Mouse (Mus musculus): ENCODE results near the gene Olfr159. TPM values are rescaled to one million over a fixed set of nuclear protein-coding genes. Genes with fewer than 3 reads are reported as not detected.

The Olfr159 gene
- polyA plus RNA-seq, 1 experiment: not detected

DNA sequence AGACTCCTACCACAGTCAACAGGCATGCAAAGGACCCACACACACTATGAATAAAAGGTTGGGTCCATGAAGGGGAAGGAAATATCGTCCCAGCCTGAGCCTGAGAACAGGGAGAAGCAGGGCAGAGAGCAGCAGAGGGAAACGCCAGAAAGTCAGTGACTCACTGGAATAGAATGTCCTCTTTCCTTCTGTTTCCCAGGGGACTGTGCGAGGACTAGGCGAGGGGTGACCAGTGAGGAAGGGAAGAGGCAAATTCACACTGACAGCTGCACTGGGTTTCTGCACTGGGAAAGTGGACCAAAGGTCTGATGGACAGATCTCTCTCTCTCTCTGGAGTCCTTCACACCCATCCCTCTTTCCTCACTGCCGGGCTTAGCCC, 42.2 kb downstream of the Olfr159 start:
- H3K79me3 ChIP-seq (ENCODE audit: low read depth): no peaks in the 10 kb centered on the region
- peak overlapping the region; percentile 55 for H3ac ChIP-seq (ENCODE audit: control insufficient read depth, insufficient read length, low read depth)
- TF ChIP-seq FOSL1 (IDR thresholded peaks at IDR 0.05; ENCODE audit: insufficient read depth, low read length, poor library complexity, severe bottlenecking) (peak; percentile 50), CEBPB (IDR thresholded peaks at IDR 0.05; ENCODE audit: low read depth) (no peak), USF1 (IDR thresholded peaks at IDR 0.05; ENCODE audit: low read depth) (no peak), MYOG (IDR thresholded peaks at IDR 0.05; ENCODE audit: control insufficient read depth, extremely low read depth, insufficient read length) (no peak), MAX (IDR thresholded peaks at IDR 0.05) (no peak), CTCF (IDR thresholded peaks at IDR 0.05; ENCODE audit: control insufficient read depth, insufficient read depth, insufficient read length) (no peak), MYOD1 (IDR thresholded peaks at IDR 0.05; ENCODE audit: control insufficient read depth, insufficient read length, low read depth) (peak; percentile 90)
- no peak overlapping the region for H3K4me3 ChIP-seq (ENCODE audit: insufficient read depth, poor library complexity, severe bottlenecking)
- H3K27me3 ChIP-seq (ENCODE audit: control insufficient read depth, insufficient read depth, insufficient read length): no peaks in the 10 kb centered on the region
- no peaks in the 10 kb centered on the region for H3K79me2 ChIP-seq (ENCODE audit: control insufficient read depth, insufficient read depth)
- no peaks in the 10 kb centered on the region for H3K36me3 ChIP-seq (ENCODE audit: control insufficient read depth, insufficient read depth)

DNA sequence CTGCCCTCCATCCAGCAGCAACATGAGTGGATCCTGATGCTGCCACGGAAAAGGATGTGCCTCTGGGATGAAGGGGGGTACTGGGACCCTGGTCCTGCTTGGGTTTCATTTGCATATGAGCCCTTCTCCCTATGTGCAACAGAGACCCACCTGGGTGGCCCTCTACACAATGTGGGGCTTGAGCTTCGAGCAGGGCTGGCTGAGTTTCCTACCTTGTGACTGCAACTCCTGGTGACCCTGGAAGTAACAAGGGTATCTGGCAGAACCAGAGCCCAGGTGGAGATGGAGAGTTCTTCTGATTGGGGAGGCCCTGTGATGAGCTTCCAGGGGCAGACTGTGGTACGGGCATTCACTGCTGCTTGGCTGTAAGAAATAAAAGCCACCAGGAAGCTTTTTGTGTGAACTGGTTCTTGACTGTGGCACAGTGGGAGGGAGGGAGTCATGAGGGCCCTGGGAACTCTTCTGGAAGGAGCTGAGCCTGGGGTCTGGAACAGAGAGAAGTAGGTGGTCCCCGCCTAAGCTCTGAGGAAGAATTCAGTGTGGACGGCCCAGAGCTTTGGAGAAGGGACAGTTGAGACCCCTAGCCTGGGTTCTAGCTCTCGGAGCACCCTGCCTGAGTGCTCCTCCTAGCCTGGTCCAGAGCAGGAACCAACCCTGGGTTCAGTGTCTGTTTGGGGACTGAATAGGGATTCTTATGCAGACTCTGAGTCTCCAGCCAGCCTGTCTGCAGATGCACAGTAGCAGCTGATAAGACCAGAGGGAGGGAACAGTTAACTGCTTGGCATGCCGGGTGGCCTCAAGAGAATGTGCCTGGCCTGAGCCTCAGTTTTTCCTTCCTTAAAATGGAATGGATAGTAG, 42.9 kb downstream of the Olfr159 start:
- Histone ChIP-seq H3K4me3 (ENCODE audit: insufficient read depth, poor library complexity, severe bottlenecking) (no peak overlapping the region), H3K79me3 (ENCODE audit: low read depth) (no peaks in the 10 kb centered on the region), H3K79me2 (ENCODE audit: control insufficient read depth, insufficient read depth) (no peaks in the 10 kb centered on the region), H3K27me3 (ENCODE audit: control insufficient read depth, insufficient read depth, insufficient read length) (no peaks in the 10 kb centered on the region), H3ac (ENCODE audit: control insufficient read depth, insufficient read length, low read depth) (peak overlapping the region; percentile 27), H3K36me3 (ENCODE audit: control insufficient read depth, insufficient read depth) (no peaks in the 10 kb centered on the region)
- no peak for TF ChIP-seq USF1 (IDR thresholded peaks at IDR 0.05; ENCODE audit: low read depth)
- TF ChIP-seq MYOD1 (IDR thresholded peaks at IDR 0.05; ENCODE audit: control insufficient read depth, insufficient read length, low read depth): peak; percentile 82
- no peak for TF ChIP-seq MYOG (IDR thresholded peaks at IDR 0.05; ENCODE audit: control insufficient read depth, extremely low read depth, insufficient read length)
- TF ChIP-seq CTCF (IDR thresholded peaks at IDR 0.05; ENCODE audit: control insufficient read depth, insufficient read depth, insufficient read length): no peak
- no peak for TF ChIP-seq CEBPB (IDR thresholded peaks at IDR 0.05; ENCODE audit: low read depth)
- TF ChIP-seq FOSL1 (IDR thresholded peaks at IDR 0.05; ENCODE audit: insufficient read depth, low read length, poor library complexity, severe bottlenecking): no peak
- peak; percentile 15 for TF ChIP-seq MAX (IDR thresholded peaks at IDR 0.05)

DNA sequence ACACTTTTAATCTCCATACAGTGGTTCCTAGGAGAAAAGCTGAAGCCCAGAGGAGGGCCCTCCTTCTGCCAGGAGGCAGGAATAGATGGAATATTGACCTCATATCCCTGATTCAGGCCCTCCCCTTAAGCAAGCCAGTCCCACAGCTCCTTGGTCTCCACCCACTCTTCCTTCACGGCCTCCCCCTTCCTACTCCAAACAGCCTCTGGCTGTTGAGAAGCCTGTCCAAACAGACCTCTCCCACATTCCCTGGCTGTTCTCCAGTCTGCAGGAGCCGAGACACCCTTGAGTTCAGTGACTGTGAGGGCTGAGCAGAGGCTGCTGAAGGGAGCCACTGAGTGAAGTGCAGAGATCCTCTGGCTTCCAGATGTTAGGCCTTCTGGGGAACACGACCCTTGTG, 43.8 kb downstream of the Olfr159 start, which contains the start of gene Hrct1:
Hrct1 (plus strand) TSS at position 194 of the 400 bp plus-strand sequence.
- no peak within 1 kb of the TSS for H3K4me3 ChIP-seq (ENCODE audit: insufficient read depth, poor library complexity, severe bottlenecking)
- H3K79me2 ChIP-seq (ENCODE audit: control insufficient read depth, insufficient read depth): no peaks in the 10 kb centered on the region
- H3K36me3 ChIP-seq (ENCODE audit: control insufficient read depth, insufficient read depth): no peaks in the 10 kb centered on the region
- peak within 1 kb of the TSS; percentile 42 for H3ac ChIP-seq (ENCODE audit: control insufficient read depth, insufficient read length, low read depth)
- no peaks in the 10 kb centered on the region for H3K79me3 ChIP-seq (ENCODE audit: low read depth)
- TF ChIP-seq CTCF (IDR thresholded peaks at IDR 0.05; ENCODE audit: control insufficient read depth, insufficient read depth, insufficient read length): no peak
- no peaks in the 10 kb centered on the region for H3K27me3 ChIP-seq (ENCODE audit: control insufficient read depth, insufficient read depth, insufficient read length)

DNA sequence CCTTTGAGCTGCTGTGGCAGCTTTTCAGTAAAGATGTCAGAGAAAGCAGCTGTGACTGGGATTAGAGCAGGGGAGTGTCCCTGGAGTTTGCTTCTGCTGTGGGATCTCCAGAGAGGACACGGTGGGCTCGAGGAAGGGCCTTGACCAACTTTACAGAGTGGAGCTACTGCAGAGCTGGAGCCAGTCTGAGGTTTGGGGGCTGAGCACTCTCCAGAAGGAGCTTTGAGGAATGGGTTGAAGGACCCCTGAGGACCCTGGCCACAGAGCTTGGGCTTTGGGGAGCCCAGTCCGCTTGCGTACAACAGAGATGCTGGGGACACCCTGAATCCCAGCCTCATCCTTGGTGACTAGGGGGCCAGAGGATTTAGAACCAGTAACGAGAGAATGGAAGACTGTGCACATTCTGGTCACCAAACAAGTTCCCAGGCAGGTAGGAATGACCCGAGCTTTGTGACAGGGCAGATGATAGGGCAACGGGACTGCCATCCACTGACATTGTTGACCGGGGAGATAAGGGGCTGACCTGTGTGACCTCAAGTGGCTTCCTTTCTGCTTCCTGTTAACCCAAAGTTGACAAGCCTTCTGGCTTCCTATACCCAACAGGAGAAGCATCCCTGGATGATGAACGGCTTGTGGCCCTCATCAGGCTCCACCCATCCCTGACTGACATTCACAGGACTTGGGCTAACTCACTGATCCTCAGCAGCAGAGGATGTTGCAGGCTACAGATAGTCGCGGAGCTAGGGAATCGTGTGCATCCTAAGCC, 44.4 kb downstream of the Olfr159 start:
- Histone ChIP-seq H3ac (ENCODE audit: control insufficient read depth, insufficient read length, low read depth) (peak overlapping the region; percentile 5), H3K27me3 (ENCODE audit: control insufficient read depth, insufficient read depth, insufficient read length) (no peaks in the 10 kb centered on the region), H3K79me2 (ENCODE audit: control insufficient read depth, insufficient read depth) (no peaks in the 10 kb centered on the region), H3K36me3 (ENCODE audit: control insufficient read depth, insufficient read depth) (no peaks in the 10 kb centered on the region), H3K79me3 (ENCODE audit: low read depth) (no peaks in the 10 kb centered on the region), H3K4me3 (ENCODE audit: insufficient read depth, poor library complexity, severe bottlenecking) (no peak overlapping the region)
- TF ChIP-seq CEBPB (IDR thresholded peaks at IDR 0.05; ENCODE audit: low read depth) (no peak), CTCF (IDR thresholded peaks at IDR 0.05; ENCODE audit: control insufficient read depth, insufficient read depth, insufficient read length) (no peak), MAX (IDR thresholded peaks at IDR 0.05) (no peak), USF1 (IDR thresholded peaks at IDR 0.05; ENCODE audit: low read depth) (no peak), MYOD1 (IDR thresholded peaks at IDR 0.05; ENCODE audit: control insufficient read depth, insufficient read length, low read depth) (no peak), FOSL1 (IDR thresholded peaks at IDR 0.05; ENCODE audit: insufficient read depth, low read length, poor library complexity, severe bottlenecking) (no peak), MYOG (IDR thresholded peaks at IDR 0.05; ENCODE audit: control insufficient read depth, extremely low read depth, insufficient read length) (no peak)

DNA sequence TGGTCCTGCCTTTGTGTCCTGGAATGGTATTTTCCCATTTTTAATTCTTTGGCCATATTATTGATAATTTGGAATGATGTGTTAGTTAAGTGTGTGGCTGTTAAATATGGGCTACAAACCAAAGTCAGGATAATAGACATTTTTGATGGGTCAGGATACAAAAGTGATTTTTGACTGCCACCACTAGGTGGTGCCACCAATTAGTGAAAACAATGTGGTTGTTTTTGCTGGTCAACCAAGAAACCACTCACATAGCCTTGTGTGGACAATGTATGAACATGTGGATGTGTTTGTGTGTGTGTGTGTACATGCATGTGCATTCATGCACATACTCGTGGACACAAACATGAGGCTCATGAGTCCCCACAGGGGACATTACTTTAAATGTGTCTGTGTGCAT, 46.0 kb downstream of the Olfr159 start:
- Histone ChIP-seq H3K27me3 (ENCODE audit: control insufficient read depth, insufficient read depth, insufficient read length) (no peaks in the 10 kb centered on the region), H3ac (ENCODE audit: control insufficient read depth, insufficient read length, low read depth) (no peak overlapping the region), H3K36me3 (ENCODE audit: control insufficient read depth, insufficient read depth) (no peaks in the 10 kb centered on the region), H3K4me3 (ENCODE audit: insufficient read depth, poor library complexity, severe bottlenecking) (no peak overlapping the region), H3K79me3 (ENCODE audit: low read depth) (no peaks in the 10 kb centered on the region), H3K79me2 (ENCODE audit: control insufficient read depth, insufficient read depth) (no peaks in the 10 kb centered on the region)
- no peak for TF ChIP-seq MYOD1 (IDR thresholded peaks at IDR 0.05; ENCODE audit: control insufficient read depth, insufficient read length, low read depth)
- peak; percentile 12 for TF ChIP-seq CTCF (IDR thresholded peaks at IDR 0.05; ENCODE audit: control insufficient read depth, insufficient read depth, insufficient read length)

All from C2C12 (cell line).